Mouse (Mus musculus): ENCODE measurements around the gene Dclre1c. TPM values are rescaled to one million over a fixed set of nuclear protein-coding genes. Genes with fewer than 3 reads are reported as not detected.
"Not testable (repeated sequence)": the region's sequence is repeated elsewhere in the genome, so short reads cannot be mapped to it uniquely, and the experiment has no call there.

Gene Dclre1c
- total RNA-seq (2021), result 1 to 10 TPM; 1.8 to 3.0 TPM
- long read RNA-seq, experiment 1, partial matches to known transcripts, result 0 of 1 reads
- long read RNA-seq, experiment 1, other reads (novel, unspliced or antisense), result 0 of 1 reads
- long read RNA-seq, experiment 2, partial matches to known transcripts, result 0 of 1 reads
- long read RNA-seq, experiment 2, other reads (novel, unspliced or antisense), result 1 of 1 reads

DNA sequence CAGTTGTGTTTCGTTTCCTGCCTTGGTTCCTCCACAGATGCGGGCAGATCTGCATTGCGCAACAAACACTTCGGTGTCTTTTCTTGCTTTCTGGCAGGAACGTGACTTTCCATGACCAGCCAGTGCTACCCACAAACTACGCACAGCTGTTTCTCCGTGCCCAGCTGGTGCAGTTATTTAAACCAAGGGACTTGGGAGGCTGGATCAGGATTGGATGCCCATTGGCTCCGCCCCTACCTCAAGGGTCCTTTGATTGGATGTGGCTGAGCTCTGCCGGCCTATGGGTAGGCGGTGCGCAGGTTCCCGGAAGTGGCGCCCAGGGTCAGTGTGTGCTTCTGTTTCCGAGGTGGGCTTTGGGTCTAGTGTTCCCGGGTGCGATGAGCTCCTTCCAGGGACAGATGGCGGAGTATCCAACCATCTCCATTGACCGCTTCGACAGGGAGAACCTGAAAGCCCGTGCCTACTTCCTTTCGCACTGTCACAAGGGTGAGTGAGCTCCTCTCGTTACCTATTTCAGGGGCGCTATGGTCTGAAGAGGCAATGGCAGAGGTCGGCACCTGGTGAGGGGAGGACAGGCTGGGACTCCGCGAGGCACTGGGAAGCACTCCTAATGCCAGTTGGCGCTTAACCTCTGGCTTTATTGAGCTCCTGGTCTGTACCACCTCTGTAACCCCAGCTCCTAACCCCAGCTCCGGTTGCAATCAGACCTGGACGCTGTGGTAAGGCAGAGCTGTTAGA, at the start of gene Dclre1c:
Gene Dclre1c (plus strand): TSS at position 291 of the 738 bp plus-strand sequence.
- DNase-seq, result peak; percentile 91

DNA sequence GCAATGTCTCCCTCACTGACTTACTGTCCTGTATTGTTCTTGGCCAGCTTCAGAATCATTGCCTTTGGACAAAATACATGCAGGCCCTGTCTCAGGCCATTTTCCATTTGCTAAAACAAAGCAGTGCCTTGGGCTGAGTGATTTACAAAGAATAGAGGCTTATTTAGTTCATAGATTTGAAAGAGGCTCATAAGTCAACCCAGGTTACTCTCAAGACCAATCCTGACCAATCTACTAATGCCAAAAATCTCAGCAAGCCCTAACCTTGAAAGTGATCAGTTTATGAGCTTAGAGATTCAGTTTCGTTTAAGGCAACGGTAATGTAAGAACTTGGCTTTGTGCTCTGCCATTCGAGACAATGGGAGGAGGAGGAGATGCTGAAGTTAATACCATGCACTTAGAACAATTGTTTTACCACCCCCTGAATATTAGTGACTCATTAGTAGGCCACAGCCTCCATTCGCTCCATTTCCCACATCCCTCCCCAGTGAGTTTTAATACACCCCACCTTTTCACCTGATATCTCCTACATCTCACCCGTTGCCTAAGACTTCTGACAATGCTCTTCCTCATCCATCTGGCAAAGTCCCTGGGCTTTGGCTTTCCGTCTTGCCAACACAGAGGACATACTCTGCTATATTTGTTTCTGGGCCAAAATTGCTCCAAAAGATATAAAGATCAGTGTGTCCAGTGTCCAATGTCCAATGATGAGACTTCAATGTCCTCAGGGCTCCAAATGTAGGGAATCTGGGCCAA, 36.6 kb upstream of the Dclre1c start:
- DNase-seq, result no peak

- no peak for DNase-seq
These were observed 32.0 kb upstream of the Dclre1c start for GRCm38 (mm10) chr2:3391945-3392344.

DNA sequence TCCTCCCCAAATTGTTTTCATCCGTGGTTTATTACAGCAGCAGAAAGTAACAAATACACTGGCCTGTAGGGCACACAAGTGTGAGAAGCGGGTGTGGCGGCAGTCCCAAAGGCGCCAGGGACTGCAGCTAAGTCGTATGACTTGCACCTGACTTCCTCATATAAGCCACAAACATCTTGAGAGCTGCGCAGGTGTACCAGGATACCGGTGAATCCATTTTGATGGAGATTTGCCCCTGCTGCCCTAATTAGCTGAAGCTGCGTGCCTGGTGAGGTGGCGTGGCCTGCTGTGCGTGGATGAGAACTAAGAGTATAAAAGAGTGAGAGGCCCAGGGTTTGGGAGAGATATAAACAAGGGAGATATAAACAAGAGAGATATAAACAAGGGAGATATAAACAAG, 26.8 kb upstream of the Dclre1c start, which contains the start of gene Olah:
Gene Olah (minus strand): TSS at position 101 of the 400 bp plus-strand sequence.
- DNase-seq, result not testable (repeated sequence)

- no peak for DNase-seq
These were observed 17.9 kb upstream of the Dclre1c start for GRCm38 (mm10) chr2:3405981-3406380.

- DNase-seq, result no peak
These were observed 16.2 kb upstream of the Dclre1c start for GRCm38 (mm10) chr2:3407756-3408155.

- DNase-seq, result no peak
These were observed 9.7 kb upstream of the Dclre1c start for GRCm38 (mm10) chr2:3414241-3414640.

GRCm38 (mm10) chr2:3415676-3416075, 8.3 kb upstream of the Dclre1c start:
- no peak for DNase-seq

DNA sequence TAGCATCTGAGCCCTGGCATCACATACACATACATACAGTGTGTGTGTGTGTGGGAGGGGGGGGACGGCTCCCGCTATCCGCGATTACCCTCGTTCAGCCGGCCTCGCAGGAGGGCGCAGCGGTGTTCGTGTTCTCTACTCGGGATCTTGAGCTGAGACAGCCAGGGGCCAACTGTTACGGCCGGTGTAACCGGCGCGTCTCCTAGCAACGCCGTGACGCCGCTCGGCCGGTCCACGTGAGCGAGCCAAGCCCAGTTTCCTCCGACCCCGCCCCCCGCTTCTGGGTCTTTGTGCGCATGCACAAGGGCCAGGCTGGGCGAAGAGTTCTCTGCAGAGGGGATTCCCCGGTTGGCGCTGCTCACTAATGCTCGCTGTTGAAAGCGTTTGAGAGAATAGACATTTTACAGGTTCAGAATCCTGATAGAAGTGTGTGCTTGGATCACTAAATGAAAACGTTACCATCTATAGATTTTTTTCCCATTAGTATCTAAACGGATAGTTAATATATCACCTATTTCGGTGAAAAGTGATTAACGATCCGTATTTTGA, 5.0 kb upstream of the Dclre1c start:
- peak; percentile 92 for DNase-seq

- DNase-seq, result no peak
These were observed 3.8 kb upstream of the Dclre1c start for GRCm38 (mm10) chr2:3420157-3420556.

DNA sequence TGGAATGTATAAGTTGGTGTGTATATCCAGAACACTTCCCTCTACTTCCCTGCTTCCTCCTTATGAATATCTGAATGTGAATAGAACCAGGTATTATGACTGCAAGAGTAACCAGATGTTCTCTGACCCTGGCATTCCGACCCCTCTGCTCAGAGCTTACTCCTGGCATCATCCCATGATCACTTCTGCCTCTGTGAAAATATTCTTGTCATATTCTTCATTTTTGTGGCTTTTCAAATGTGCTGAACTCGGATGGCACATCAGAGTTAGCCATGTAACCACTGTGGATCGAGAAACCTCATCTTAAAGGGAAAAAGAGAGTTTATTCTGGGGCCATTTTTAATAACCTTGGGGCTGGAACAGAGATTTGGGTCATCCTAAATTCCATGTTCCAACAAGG, 1.4 kb upstream of the Dclre1c start, which contains the start of gene Meig1:
Gene Meig1 (minus strand): TSS at position 101 of the 400 bp plus-strand sequence.
- no peak for DNase-seq

DNA sequence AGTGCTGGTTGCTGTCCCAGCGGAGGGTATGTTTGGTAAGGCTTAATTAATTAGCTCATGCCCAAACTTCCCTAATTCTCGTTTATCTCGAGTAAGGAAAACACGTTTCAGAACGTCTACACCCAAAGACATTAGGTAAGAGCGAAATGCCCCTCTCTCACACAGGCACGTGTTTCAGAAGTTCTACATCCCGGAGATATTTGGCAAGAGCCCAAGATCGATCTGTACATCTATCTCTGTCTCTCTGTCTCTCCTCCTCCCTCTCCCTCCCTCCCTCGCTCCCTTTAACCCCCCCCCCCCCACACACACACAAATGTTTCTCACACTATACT, 614 bp downstream of the Dclre1c start:
- DNase-seq, result no peak

DNA sequence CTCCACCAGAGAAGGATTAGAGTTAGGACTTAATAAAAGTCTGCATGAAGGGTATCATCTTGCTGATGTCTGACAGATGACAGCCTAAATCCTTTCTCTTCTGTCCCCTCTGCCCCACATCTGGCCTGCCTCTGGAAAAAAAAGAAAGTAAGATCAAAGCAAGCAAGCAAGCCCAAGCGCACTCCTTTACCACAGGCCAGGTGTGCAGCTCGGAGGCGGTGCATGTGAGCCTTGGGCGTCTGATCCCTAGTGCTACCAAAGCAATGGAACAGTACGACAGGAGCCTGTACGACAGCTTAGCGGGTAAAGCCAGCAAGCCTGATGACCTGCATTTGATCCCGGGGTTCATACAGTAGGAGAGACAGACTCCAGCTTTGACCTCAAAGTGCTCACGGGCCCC, 7.0 kb downstream of the Dclre1c start:
- DNase-seq, result no peak

- no peak for DNase-seq
These were observed 11.6 kb downstream of the Dclre1c start for GRCm38 (mm10) chr2:3435369-3436061.

DNA sequence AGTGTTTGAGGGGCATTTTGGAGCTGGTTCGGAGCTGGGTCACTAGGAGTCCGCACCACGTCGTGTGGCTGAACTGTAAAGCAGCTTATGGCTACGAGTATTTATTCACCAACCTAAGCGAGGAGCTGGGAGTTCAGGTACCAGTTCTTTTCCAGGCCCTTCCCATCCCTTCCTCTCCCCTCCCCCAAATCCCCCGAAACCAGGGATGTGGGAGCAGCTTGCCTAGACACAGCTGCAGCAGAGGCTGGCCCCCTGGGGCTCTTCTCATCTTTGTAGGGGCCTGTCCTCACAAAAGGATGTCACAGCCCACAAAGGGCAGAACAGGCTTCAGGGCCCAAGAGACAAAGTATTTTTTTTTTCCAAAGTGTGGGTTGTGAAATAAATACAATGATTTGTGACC, 14.0 kb downstream of the Dclre1c start:
- no peak for DNase-seq

GRCm38 (mm10) chr2:3444206-3444605, 20.3 kb downstream of the Dclre1c start:
- DNase-seq, result no peak

DNA sequence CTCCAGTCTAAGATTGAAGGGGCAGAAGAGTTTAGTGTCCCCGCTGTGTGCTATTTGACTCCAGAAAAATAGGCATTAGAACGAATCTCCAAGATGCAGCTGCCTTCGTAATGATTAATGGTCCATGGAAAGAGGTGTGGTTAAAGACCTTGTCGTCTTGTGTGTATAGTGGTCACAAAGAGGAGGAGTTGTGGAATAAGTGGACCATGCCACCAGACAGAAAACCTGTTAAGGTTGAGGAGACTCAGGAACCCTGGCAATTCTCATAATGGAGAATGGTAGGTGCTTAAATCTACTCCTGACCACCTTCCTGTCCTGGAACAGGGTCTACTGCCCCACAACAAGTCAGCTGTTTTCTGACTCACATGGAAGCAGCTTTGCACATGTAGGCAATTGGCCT, 22.1 kb downstream of the Dclre1c start:
- no peak for DNase-seq

DNA sequence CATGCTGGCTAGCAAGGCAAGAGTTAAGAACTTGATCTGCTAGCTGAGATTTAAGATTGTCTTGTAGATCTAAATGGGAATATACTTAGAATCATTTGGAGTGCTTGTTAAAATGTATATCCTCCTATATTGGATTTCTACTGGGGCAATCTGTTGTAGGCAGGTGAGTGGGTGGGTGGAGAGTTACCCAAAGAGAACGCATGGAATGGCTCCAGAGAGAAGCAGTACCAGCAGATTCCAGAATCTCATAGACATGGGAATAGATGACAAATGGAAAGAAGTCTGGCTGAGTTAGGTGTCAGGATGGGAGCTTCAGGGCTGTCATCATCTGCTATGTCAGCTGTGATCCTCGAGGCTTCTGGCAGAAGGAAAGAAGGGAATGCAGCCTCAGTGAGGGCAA, 25.5 kb downstream of the Dclre1c start:
- no peak for DNase-seq

DNA sequence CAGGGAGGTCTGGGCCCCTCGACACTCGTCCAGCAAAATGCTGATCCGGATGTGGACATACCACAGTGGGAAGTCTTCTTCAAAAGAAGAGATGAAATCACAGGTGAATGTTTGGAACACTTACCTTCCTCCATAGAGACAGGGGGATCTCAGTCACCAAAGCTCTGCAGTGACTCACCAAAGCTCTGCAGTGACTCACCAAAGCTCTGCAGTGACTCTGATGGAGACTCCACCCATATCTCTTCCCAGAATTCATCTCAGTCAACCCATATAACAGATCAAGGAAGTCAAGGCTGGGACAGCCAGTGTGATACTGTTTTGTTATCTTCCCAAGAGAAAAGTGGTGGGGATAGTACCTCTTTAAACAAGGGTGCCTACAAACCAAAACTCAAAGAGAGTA, 29.2 kb downstream of the Dclre1c start:
- DNase-seq, result no peak

- no peak for DNase-seq
These were observed 32.7 kb downstream of the Dclre1c start for GRCm38 (mm10) chr2:3456590-3456989.

DNA sequence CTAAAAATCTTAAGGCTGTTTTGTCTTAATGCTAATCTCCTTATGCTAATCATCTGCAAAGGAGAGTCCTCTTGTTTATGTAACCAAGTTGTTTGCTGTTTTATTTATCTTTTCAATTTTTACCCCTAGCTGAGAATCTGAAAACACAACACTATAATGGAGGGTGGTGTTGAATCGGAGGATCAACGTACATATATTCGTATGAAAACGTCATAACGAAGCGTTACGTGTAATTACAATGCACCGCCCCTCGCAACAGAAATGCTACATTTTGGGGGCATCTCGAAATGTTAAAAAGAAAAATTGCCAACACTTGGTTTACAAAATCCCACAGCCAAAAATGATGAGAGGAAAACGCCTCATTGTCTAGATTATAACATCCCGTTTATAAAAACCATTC, 50.0 kb downstream of the Dclre1c start:
- no peak for DNase-seq

GRCm38 (mm10) chr2:3474361-3474805, 50.5 kb downstream of the Dclre1c start:
- DNase-seq, result peak; percentile 47

Data from gastrocnemius, postnatal 25 days (tissue).